Mouse (Mus musculus) layer of hippocampus, postnatal 36 days (tissue): Measurements from ENCODE around the gene Rras. TPM values are rescaled to one million over a fixed set of nuclear protein-coding genes. Genes with fewer than 3 reads are reported as not detected.

Source experiments
- DNase-seq, 2 experiments: peaks; one replicate each; pipeline ENCODE4 v3.0.0; 2022
- microRNA-seq, 2 experiments: library from miRNA; unstranded; fragments of <30 nt; microRNA quantifications; one replicate each; pipeline ENCODE4 v1.2.0; 2021
- total RNA-seq, 2 experiments: library from RNA; stranded (reverse); gene quantifications; 2 replicates each; pipeline ENCODE4 v1.2.3; 2021

Gene Rras
- total RNA-seq, 2 experiments from 2014 or later = 9.7 TPM

GRCm38 (mm10) chr7:45053931-45054510 is 36.3 kb downstream of the Rras start:
- DNase-seq = peak; percentile 91 to 93

DNA sequence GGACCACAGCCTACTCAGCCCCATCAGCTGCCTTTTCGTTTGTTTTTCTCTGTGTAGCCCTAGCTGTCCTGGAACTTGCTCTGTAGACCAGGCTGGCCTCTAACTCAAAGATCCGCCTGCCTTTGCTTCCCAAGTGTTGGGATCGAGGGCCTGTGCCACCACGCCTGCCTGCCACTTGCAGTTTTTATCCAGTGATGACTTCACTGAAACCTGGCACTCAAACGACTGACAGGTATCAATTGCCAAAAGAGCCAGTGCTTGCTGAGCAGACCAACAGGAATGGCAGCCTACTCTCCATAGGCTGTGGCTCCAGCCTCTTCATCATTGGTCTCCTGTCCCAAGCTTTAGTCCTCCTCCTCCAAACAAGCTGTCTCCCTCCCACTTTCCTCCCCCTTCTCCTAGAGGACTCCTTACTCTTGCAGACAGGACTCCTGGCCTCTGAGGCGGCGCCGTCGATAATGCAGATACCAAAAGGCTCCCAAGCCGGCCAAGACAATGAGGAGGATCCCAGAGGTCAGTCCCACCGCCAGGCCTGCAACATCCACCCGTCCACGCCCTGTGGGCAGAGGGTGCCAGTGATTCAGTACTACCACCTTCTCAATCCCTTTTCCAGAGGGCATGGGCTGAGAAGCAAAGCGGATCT is 38.7 kb downstream of the Rras start:
- DNase-seq = no peak

DNA sequence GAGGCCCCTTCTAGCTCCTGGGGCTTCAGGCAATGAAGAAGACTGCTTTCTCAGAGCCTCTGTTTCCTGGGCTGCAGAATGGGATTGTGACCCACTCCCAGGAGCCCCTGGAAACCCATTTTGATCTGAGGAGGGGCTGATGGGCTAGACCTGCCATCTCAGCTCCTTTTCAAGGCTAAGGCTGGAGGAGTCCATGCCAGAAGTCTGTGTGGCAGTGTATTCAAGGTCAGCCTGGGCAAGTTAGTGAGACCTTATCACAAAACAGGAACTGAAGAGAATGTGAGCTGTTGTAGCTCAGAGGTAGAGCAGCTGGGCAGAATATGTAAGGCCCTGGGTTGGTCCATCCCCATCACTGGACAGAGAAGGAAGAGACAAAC is 39.2 kb downstream of the Rras start:
- no peak for DNase-seq

DNA sequence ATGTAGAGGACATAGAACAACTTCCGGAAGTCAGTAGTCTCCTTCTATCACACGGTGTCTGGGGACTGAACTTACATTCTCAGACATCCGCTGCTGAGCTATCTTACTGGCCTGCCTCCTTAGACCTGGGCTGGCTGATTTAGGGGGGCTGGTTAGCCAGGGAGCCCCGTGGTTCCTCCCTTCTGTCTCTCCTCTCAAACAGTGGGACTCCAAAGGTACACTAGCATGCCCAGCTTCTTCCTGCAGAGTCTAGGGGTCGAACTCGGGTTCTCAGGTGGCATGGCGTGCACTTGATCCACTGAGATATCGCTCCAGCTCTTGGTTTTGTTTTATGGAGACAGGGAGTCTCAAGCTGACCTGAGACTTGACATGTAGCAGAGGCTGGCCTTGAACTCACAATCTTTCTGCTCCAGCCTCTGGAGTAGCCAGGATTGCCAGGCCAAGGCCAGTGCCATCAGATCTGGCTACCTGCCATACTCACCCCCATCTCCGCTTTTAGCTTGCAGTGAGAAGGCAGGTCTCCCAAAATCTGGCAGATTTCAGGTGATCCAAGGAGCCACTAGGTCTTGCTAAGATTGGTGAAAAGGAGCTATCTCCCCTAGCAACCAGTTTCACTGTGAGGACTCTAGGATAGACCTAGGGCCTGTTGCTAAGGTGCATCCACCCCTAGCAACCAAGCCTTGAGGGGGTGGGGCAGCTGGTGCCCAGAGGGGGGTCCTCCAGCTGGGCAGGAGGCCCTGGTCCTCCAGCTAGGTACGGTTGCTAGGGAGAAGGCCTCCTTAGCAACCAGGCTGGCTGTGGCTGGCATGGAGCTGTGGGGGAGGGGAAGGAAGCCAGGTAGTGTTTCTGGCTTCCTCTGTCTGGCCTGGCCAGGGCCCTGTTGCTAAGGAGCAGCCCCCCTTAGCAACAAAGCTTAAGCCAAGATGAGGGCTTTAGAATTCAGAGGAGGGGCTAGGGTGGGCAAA is 41.1 kb downstream of the Rras start:
- DNase-seq = no peak

DNA sequence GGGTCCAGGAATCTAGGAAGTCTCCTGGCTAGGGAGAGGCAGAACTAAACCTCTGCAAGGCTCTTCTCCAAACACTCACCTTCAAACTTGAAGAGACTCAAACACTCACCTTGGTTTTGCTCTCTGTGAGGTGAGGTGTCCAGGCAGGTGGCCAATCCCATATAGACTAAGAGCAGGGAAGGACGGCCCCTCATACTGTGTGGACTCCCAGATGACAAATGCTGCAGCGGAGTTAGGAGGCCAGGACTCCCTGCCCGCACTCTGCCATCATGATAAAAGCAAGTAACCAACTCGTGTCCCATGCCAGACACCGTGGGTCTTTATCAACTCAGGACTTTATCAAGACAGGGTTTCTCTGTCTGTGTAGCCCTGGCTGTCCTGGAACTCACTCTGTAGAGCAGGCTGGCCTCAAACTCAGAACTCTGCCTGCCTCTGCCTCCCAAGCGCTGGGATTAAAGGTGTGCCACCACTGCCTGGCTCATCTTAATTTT is 42.9 kb downstream of the Rras start:
- no peak for DNase-seq

- DNase-seq = no peak
These were observed 43.8 kb downstream of the Rras start for GRCm38 (mm10) chr7:45061532-45062075.

GRCm38 (mm10) chr7:45062239-45062835 is 44.6 kb downstream of the Rras start, which contains the start of the genes Nosip and Prrg2:
Gene Nosip, plus strand, starts transcription at chr7:45062429.
Gene Prrg2, minus strand, starts transcription at chr7:45062677.
- DNase-seq = peak; percentile 93 to 94

GRCm38 (mm10) chr7:45067190-45067999 is 49.6 kb downstream of the Rras start:
- DNase-seq = no peak

- no peak for DNase-seq
These were observed 50.2 kb downstream of the Rras start for GRCm38 (mm10) chr7:45068000-45068318.

GRCm38 (mm10) chr7:45069671-45070070 is 51.9 kb downstream of the Rras start:
- DNase-seq = no peak

Small RNA genes lying within 50 kb of the gene (microRNA-seq; reads per million reads assigned to microRNA genes)
- 0.60 to 1.9 reads per million in 2 experiments for gene Mir7054

Other genes with a start within 250 kb of the Rras start
- 10 to 100 TPM; 29.7 to 30.6 TPM for gene Nup62, start 201.9 kb upstream of the Rras start, total RNA-seq
- 1 to 10 TPM; 1.1 to 2.5 TPM for gene Il4i1, start 201.6 kb upstream of the Rras start, total RNA-seq
- gene Atf5, start 201.3 kb upstream of the Rras start, total RNA-seq = 10 to 100 TPM; 26.3 to 28.9 TPM
- 10 to 100 TPM; 78.8 to 80.6 TPM for gene Akt1s1, start 169.0 kb upstream of the Rras start, total RNA-seq
- gene Tbc1d17, start 168.9 kb upstream of the Rras start, total RNA-seq = 10 to 100 TPM; 63.7 to 64.6 TPM
- 10 to 100 TPM; 27.1 to 27.2 TPM for gene Pnkp, start 160.8 kb upstream of the Rras start, total RNA-seq
- gene Ptov1, start 148.2 kb upstream of the Rras start, total RNA-seq = 100 to 1,000 TPM; 346 to 359 TPM
- gene Med25, start 125.2 kb upstream of the Rras start, total RNA-seq = 100 to 1,000 TPM in 1 of 2 experiments, 10 to 100 TPM in 1; 97.2 to 113 TPM
- gene Fuz, start 121.9 kb upstream of the Rras start, total RNA-seq = 10 to 100 TPM; 23.8 to 29.1 TPM
- gene Ap2a1, start 88.5 kb upstream of the Rras start, total RNA-seq = 100 to 1,000 TPM; 295 to 305 TPM
- under 1 TPM; 0.87 to 0.88 TPM for gene Tsks, start 74.8 kb upstream of the Rras start, total RNA-seq
- gene Cpt1c, start 43.1 kb upstream of the Rras start, total RNA-seq = 100 to 1,000 TPM; 131 to 137 TPM
- gene Prmt1, start 31.4 kb upstream of the Rras start, total RNA-seq = 100 to 1,000 TPM; 155 to 168 TPM
- gene Irf3, start 20.3 kb upstream of the Rras start, total RNA-seq = 10 to 100 TPM; 45.9 to 51.0 TPM
- 1 to 10 TPM; 3.0 to 4.1 TPM for gene Bcl2l12, start 19.2 kb upstream of the Rras start, total RNA-seq
- gene Scaf1, start 1.6 kb upstream of the Rras start, total RNA-seq = 100 to 1,000 TPM; 149 to 155 TPM
- 10 to 100 TPM; 74.3 to 75.3 TPM for gene Prr12, start 34.9 kb downstream of the Rras start, total RNA-seq
- gene Nosip, start 44.5 kb downstream of the Rras start, total RNA-seq = 10 to 100 TPM; 51.0 to 51.3 TPM
- gene Prrg2, start 44.7 kb downstream of the Rras start, total RNA-seq = 1 to 10 TPM; 5.5 to 6.1 TPM
- gene Rcn3, start 74.3 kb downstream of the Rras start, total RNA-seq = 1 to 10 TPM; 6.2 to 6.9 TPM
- 10 to 100 TPM; 16.7 to 18.5 TPM for gene Fcgrt, start 85.9 kb downstream of the Rras start, total RNA-seq
- 100 to 1,000 TPM; 408 to 432 TPM for gene Rps11, start 106.5 kb downstream of the Rras start, total RNA-seq
- 100 to 1,000 TPM; 788 to 817 TPM for gene Rpl13a, start 110.8 kb downstream of the Rras start, total RNA-seq
- gene Gm45713, start 118.3 kb downstream of the Rras start, total RNA-seq = under 1 TPM in 1 of 2 experiments, not detected in 1; 0.50 TPM
- 10 to 100 TPM in 1 of 2 experiments, 1 to 10 TPM in 1; 7.0 to 10.1 TPM for gene Flt3l, start 118.5 kb downstream of the Rras start, total RNA-seq
- 10 to 100 TPM; 44.5 to 46.8 TPM for gene Pih1d1, start 136.3 kb downstream of the Rras start, total RNA-seq
- gene Aldh16a1, start 136.6 kb downstream of the Rras start, total RNA-seq = 10 to 100 TPM; 10.5 to 18.0 TPM
- 1,000 to 10,000 TPM; 1,360 to 1,418 TPM for gene Slc17a7, start 146.0 kb downstream of the Rras start, total RNA-seq
- gene Gfy, start 161.6 kb downstream of the Rras start, total RNA-seq = under 1 TPM; 0.17 to 0.28 TPM
- gene Pth2, start 163.0 kb downstream of the Rras start, total RNA-seq = not detected
- gene Ccdc155, start 186.9 kb downstream of the Rras start, total RNA-seq = 1 to 10 TPM; 2.0 to 3.3 TPM
- 1 to 10 TPM; 1.4 to 2.3 TPM for gene Dkkl1, start 194.2 kb downstream of the Rras start, total RNA-seq
- gene Tead2, start 197.8 kb downstream of the Rras start, total RNA-seq = 1 to 10 TPM; 2.6 to 7.8 TPM
- gene Cd37, start 221.2 kb downstream of the Rras start, total RNA-seq = 1 to 10 TPM; 1.9 to 4.8 TPM
- 1 to 10 TPM; 2.0 to 2.8 TPM for gene Slc6a16, start 223.1 kb downstream of the Rras start, total RNA-seq